Mouse (Mus musculus) ES-Bruce4 (cell line): ENCODE measurements at regions not wholly inside any gene's neighbourhood (a gene's known extent, or its start where the extent isn't known, plus 50 kb on each side); places are given as distances from the start of the nearest gene placed in this dataset.

Source experiments
- H3K27ac ChIP-seq: 2 replicates; pipeline ENCODE4 v1.5.1; 2012; ENCODE audit warnings: low read length, inconsistent platforms; ENCODE audit not compliant: insufficient read depth
- H3K27me3 ChIP-seq: 2 replicates; pipeline ENCODE4 v1.6.1; 2012; ENCODE audit warnings: mild to moderate bottlenecking, low read length, inconsistent platforms; ENCODE audit not compliant: control insufficient read depth, poor library complexity, insufficient read depth, severe bottlenecking
- H3K36me3 ChIP-seq: 2 replicates; pipeline ENCODE4 v1.6.1; 2012; ENCODE audit warnings: inconsistent platforms, mild to moderate bottlenecking, low read length, moderate library complexity; ENCODE audit not compliant: control insufficient read depth, poor library complexity, insufficient read depth, severe bottlenecking
- H3K4me1 ChIP-seq: one replicate; pipeline ENCODE4 v1.8.1; 2011; ENCODE audit warnings: low read length; ENCODE audit not compliant: control insufficient read depth, insufficient read depth
- H3K4me3 ChIP-seq: 2 replicates; pipeline ENCODE4 v1.5.1; 2011; ENCODE audit warnings: low read depth, mild to moderate bottlenecking, low read length
- H3K9ac ChIP-seq: 2 replicates; pipeline ENCODE4 v1.6.1; 2012; ENCODE audit warnings: low read depth, mild to moderate bottlenecking, inconsistent platforms; ENCODE audit not compliant: poor library complexity, severe bottlenecking
- H3K9me3 ChIP-seq: replicated peaks from 2 replicates; pipeline ENCODE4 v1.6.1; 2012; ENCODE audit warnings: mild to moderate bottlenecking, low read length, inconsistent platforms; ENCODE audit not compliant: control insufficient read depth, poor library complexity, insufficient read depth, severe bottlenecking
- CTCF ChIP-seq: IDR thresholded peaks from one replicate; pipeline ENCODE4 v1.8.1; 2011; ENCODE audit warnings: low read depth, low read length
- EP300 ChIP-seq: IDR thresholded peaks from 2 replicates; pipeline ENCODE4 v1.6.1; 2011; ENCODE audit warnings: low read depth, low read length; ENCODE audit not compliant: insufficient read depth
- POLR2A ChIP-seq: IDR thresholded peaks from one replicate; pipeline ENCODE4 v1.8.1; 2011; ENCODE audit warnings: low read length; ENCODE audit not compliant: insufficient read depth

GRCm38 (mm10) chr2:115509527-115509926, 72.0 kb upstream of the BC052040 start:
- H3K4me1 ChIP-seq: no peaks in the 10 kb centered on the region
- TF ChIP-seq CTCF (no peak), POLR2A (no peak), EP300 (no peak)

GRCm38 (mm10) chr2:115511146-115511545, 70.4 kb upstream of the BC052040 start:
- H3K4me1 ChIP-seq: no peaks in the 10 kb centered on the region
- no peak overlapping the region for H3K27ac ChIP-seq
- no peak overlapping the region for H3K4me3 ChIP-seq
- no peak for TF ChIP-seq POLR2A
- TF ChIP-seq CTCF: no peak
- TF ChIP-seq EP300: no peak
- no peaks in the 10 kb centered on the region for H3K27me3 ChIP-seq
- peaks cover 3% of the 10 kb centered on the region; the same call in 1 of the 2 replicates for H3K9me3 ChIP-seq
- H3K36me3 ChIP-seq: no peaks in the 10 kb centered on the region
- no peak overlapping the region for H3K9ac ChIP-seq

More at GRCm38 (mm10) chr2:115509527-115509926, 72.0 kb upstream of the BC052040 start:
- H3K27me3 ChIP-seq: no peaks in the 10 kb centered on the region
- H3K9me3 ChIP-seq: peaks cover 3% of the 10 kb centered on the region; the same call in 1 of the 2 replicates
- H3K4me3 ChIP-seq: no peak overlapping the region
- H3K27ac ChIP-seq: no peak overlapping the region
- H3K9ac ChIP-seq: no peak overlapping the region
- H3K36me3 ChIP-seq: no peaks in the 10 kb centered on the region

- TF ChIP-seq CTCF: no peak
- TF ChIP-seq POLR2A: no peak
- TF ChIP-seq EP300: no peak
- H3K9me3 ChIP-seq: peaks cover 3% of the 10 kb centered on the region; the same call in 1 of the 2 replicates
- H3K36me3 ChIP-seq: no peaks in the 10 kb centered on the region
- no peaks in the 10 kb centered on the region for H3K4me1 ChIP-seq
- H3K27ac ChIP-seq: no peak overlapping the region
- no peaks in the 10 kb centered on the region for H3K27me3 ChIP-seq
- H3K9ac ChIP-seq: no peak overlapping the region
- H3K4me3 ChIP-seq: no peak overlapping the region
Measured at GRCm38 (mm10) chr2:115511612-115512525, 69.6 kb upstream of the BC052040 start.

GRCm38 (mm10) chr2:115512891-115513290, 68.6 kb upstream of the BC052040 start:
- Histone ChIP-seq H3K9ac (no peak overlapping the region), H3K4me1 (no peaks in the 10 kb centered on the region), H3K4me3 (no peak overlapping the region), H3K27me3 (no peaks in the 10 kb centered on the region), H3K36me3 (no peaks in the 10 kb centered on the region), H3K9me3 (peaks cover 3% of the 10 kb centered on the region; the same call in 1 of the 2 replicates), H3K27ac (no peak overlapping the region)
- TF ChIP-seq EP300: no peak
- TF ChIP-seq POLR2A: no peak
- TF ChIP-seq CTCF: no peak

- H3K27ac ChIP-seq: no peak overlapping the region
- H3K9ac ChIP-seq: no peak overlapping the region
- no peaks in the 10 kb centered on the region for H3K27me3 ChIP-seq
- H3K36me3 ChIP-seq: no peaks in the 10 kb centered on the region
- H3K9me3 ChIP-seq: no peaks in the 10 kb centered on the region
- no peak overlapping the region for H3K4me3 ChIP-seq
- TF ChIP-seq EP300 (no peak), CTCF (no peak), POLR2A (no peak)
- H3K4me1 ChIP-seq: no peaks in the 10 kb centered on the region
Measured at GRCm38 (mm10) chr2:115513774-115514231, 67.7 kb upstream of the BC052040 start.
